Mouse (Mus musculus) C2C12 (cell line): Measurements from ENCODE around the gene Atf5. TPM values are rescaled to one million over a fixed set of nuclear protein-coding genes. Genes with fewer than 3 reads are reported as not detected.

Source experiments
- H3K27me3 ChIP-seq: one replicate; pipeline ENCODE4 v1.6.1; 2011; ENCODE audit not compliant: control insufficient read depth, insufficient read depth, insufficient read length
- H3K36me3 ChIP-seq: one replicate; pipeline ENCODE4 v1.6.1; 2011; ENCODE audit not compliant: control insufficient read depth, insufficient read depth
- H3K4me3 ChIP-seq: one replicate; pipeline ENCODE4 v1.5.1; 2011; ENCODE audit warnings: mild to moderate bottlenecking, control low read depth; ENCODE audit not compliant: poor library complexity, insufficient read depth, severe bottlenecking
- H3K79me2 ChIP-seq: one replicate; pipeline ENCODE4 v1.6.1; 2011; ENCODE audit not compliant: control insufficient read depth, insufficient read depth
- H3K79me3 ChIP-seq: one replicate; pipeline ENCODE4 v1.6.1; 2011; ENCODE audit warnings: low read depth, control low read depth
- H3ac ChIP-seq: one replicate; pipeline ENCODE3; 2011; ENCODE audit warnings: low read depth; ENCODE audit not compliant: control insufficient read depth, insufficient read length
- CEBPB ChIP-seq: IDR thresholded peaks from one replicate; pipeline ENCODE4 v1.6.1; 2011; ENCODE audit warnings: low read depth, mild to moderate bottlenecking, control low read depth, moderate library complexity
- CTCF ChIP-seq: IDR thresholded peaks from one replicate; pipeline ENCODE4 v1.5.1; 2011; ENCODE audit not compliant: control insufficient read depth, insufficient read depth, insufficient read length
- FOSL1 ChIP-seq: IDR thresholded peaks from one replicate; pipeline ENCODE4 v1.8.0; 2011; ENCODE audit warnings: mild to moderate bottlenecking, low read length; ENCODE audit not compliant: poor library complexity, insufficient read depth, severe bottlenecking
- MAX ChIP-seq: IDR thresholded peaks from one replicate; pipeline ENCODE4 v1.6.1; 2011; ENCODE audit warnings: mild to moderate bottlenecking, control low read depth
- MYOD1 ChIP-seq: IDR thresholded peaks from one replicate; pipeline ENCODE4 v1.6.1; 2011; ENCODE audit warnings: low read depth; ENCODE audit not compliant: control insufficient read depth, insufficient read length
- MYOG ChIP-seq: IDR thresholded peaks from one replicate; pipeline ENCODE4 v1.6.1; 2011; ENCODE audit not compliant: control insufficient read depth, insufficient read length; ENCODE audit errors: extremely low read depth
- USF1 ChIP-seq: IDR thresholded peaks from one replicate; pipeline ENCODE4 v1.6.1; 2011; ENCODE audit warnings: low read depth, mild to moderate bottlenecking, control low read depth, moderate library complexity
- polyA plus RNA-seq: library from polyadenylated mRNA; unstranded; fragments of >200 nt; fragmentation: generic; extraction: Trizol; gene quantifications from one replicate; pipeline ENCODE4 v1.2.1, GENCODE M21; 2012; ENCODE audit warnings: missing spikeins

The Atf5 gene
- polyA plus RNA-seq, 1 experiment, result 290 TPM

DNA sequence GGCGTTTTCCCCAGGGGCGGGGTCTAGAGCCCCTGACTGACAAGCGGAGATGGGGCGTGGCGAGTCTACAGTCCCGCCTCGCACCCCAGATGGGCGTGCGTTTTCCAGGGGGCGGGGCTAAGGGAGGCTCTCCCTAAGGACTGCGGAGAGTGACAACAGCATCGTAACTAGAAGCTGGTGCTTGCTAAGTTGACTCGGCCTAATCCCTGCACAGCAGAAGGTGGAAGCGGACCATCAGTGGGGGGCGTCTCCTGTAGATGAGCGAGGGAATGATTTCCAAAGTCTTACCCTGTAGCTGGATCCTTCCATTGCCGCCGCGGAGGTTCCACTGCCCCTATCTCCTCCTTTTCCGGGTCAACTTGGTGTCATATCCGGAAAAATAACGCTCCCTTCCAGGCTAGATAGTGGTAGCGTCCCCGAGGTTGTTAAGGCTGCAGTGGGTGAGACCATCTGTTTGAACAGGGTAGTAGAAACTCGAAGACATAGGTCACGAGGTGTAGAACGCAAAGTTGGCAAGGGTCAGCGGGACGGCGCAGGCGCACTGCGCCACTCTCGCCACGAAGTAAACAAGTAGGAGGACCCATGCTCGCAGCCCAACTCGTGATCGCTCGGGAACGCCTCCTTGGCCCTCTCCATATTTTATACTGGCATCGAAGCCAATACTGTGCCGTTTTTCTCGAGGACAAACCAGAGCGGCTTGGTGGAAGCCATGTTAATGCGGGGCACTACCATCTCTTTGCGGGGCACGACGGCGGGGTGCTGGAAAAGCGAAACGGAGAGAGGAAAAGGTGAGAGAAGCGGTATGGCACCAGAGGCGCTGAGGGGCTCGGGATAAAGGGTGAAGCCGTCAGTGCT is 32.3 kb upstream of the Atf5 start, which contains the start of the genes Akt1s1 and Tbc1d17:
Akt1s1 (plus strand) TSS at position 431 of the 855 bp plus-strand sequence.
Tbc1d17 (minus strand) TSS at position 519 of the 855 bp plus-strand sequence.
- Histone ChIP-seq H3K4me3 (peak within 1 kb of the TSS; percentile 82), H3K79me2 (peaks cover 52% of the 10 kb centered on the region), H3K79me3 (peaks cover 24% of the 10 kb centered on the region), H3K36me3 (peaks cover 17% of the 10 kb centered on the region), H3ac (peak within 1 kb of the TSS; percentile 93), H3K27me3 (no peaks in the 10 kb centered on the region)
- TF ChIP-seq USF1, result peak; percentile 89
- TF ChIP-seq MYOG, result no peak
- TF ChIP-seq FOSL1, result no peak
- no peak for TF ChIP-seq MYOD1
- TF ChIP-seq MAX, result peak; percentile 94
- TF ChIP-seq CTCF, result no peak
- no peak for TF ChIP-seq CEBPB

- Histone ChIP-seq H3K79me3 (peaks cover 18% of the 10 kb centered on the region), H3K4me3 (peak overlapping the region; percentile 82), H3ac (no peak overlapping the region), H3K36me3 (peaks cover 10% of the 10 kb centered on the region), H3K79me2 (peaks cover 42% of the 10 kb centered on the region), H3K27me3 (no peaks in the 10 kb centered on the region)
- no peak for TF ChIP-seq MYOG
- TF ChIP-seq FOSL1, result no peak
- TF ChIP-seq USF1, result no peak
- TF ChIP-seq MAX, result no peak
- TF ChIP-seq CTCF, result no peak
- TF ChIP-seq CEBPB, result no peak
These were observed 31.3 kb upstream of the Atf5 start for GRCm38 (mm10) chr7:44847772-44848171.

- Histone ChIP-seq H3K27me3 (no peaks in the 10 kb centered on the region), H3K4me3 (no peak overlapping the region), H3ac (no peak overlapping the region), H3K79me2 (peaks cover 34% of the 10 kb centered on the region), H3K79me3 (peaks cover 16% of the 10 kb centered on the region), H3K36me3 (peaks cover 7% of the 10 kb centered on the region)
- TF ChIP-seq USF1 (no peak), MYOG (no peak), MYOD1 (no peak)
These were observed 30.3 kb upstream of the Atf5 start for GRCm38 (mm10) chr7:44846804-44847203.

DNA sequence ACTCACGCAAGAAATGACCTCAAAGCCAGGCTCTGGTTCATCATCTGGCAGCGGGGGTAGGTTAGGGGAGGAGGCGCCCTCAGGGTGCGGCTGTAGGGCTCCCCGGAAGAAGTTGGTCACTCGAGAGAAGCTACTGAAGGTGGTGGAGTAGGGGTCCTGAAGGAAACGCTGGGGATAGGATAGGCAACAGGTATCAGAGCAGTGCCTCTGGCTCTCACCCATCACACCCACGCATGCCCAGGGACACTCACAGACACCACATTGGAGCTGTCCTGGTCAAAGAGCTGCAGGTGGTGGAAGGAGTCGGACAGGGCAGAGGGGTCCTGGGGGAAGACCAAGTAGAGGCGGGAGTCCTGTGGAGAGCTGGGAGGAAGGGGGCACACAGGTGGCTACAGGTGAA is 28.5 kb upstream of the Atf5 start:
- no peak overlapping the region for H3ac ChIP-seq
- H3K36me3 ChIP-seq, result peaks cover 7% of the 10 kb centered on the region
- TF ChIP-seq FOSL1, result no peak
- no peak for TF ChIP-seq USF1
- no peak for TF ChIP-seq CTCF
- no peak for TF ChIP-seq MAX
- TF ChIP-seq MYOG, result no peak
- TF ChIP-seq CEBPB, result no peak
- TF ChIP-seq MYOD1, result no peak
- peaks cover 3% of the 10 kb centered on the region for H3K79me3 ChIP-seq
- H3K79me2 ChIP-seq, result peaks cover 16% of the 10 kb centered on the region
- H3K27me3 ChIP-seq, result no peaks in the 10 kb centered on the region
- H3K4me3 ChIP-seq, result no peak overlapping the region

DNA sequence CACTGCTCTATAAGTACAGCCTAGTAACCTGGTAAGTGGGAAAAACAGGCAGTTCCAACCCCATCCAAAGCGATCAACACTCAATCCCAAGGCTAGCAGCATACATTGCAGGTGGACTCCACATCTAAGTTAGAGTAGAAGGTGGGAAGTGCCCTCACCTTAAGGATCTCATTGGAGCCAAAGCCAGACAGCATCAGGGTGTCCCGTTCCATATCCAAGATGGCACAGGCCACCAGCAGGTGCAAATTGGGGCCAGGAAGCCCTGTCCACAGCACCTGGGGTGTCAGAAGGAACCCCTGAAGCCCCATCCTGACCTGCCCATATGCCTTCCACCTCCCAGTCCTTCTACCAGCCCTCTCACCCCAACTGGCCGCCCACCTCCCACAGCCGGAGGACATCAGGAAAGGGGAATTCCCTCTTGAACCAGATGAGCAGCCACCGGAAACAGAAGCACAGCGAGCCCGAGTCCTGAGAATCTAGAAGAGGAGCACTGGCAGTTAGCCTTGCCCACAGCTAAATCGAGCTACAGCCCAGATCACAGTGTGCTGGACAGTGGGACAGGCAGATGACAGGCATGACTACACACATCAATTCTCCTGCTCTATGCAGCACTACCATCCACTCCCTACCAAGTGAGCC is 25.5 kb upstream of the Atf5 start:
- Histone ChIP-seq H3K79me2 (no peaks in the 10 kb centered on the region), H3K79me3 (no peaks in the 10 kb centered on the region), H3K27me3 (no peaks in the 10 kb centered on the region), H3ac (no peak overlapping the region), H3K36me3 (peaks cover 7% of the 10 kb centered on the region), H3K4me3 (no peak overlapping the region)
- TF ChIP-seq USF1, result no peak
- no peak for TF ChIP-seq MYOD1
- TF ChIP-seq MAX, result no peak
- TF ChIP-seq CEBPB, result no peak
- no peak for TF ChIP-seq FOSL1
- TF ChIP-seq MYOG, result no peak
- TF ChIP-seq CTCF, result no peak
